Mouse (Mus musculus): ENCODE data around the gene Cer1. TPM values are rescaled to one million over a fixed set of nuclear protein-coding genes. Genes with fewer than 3 reads are reported as not detected.

The Cer1 gene
- total RNA-seq (2014; rRNA removed) (not detected in 2 replicates), polyA plus RNA-seq (2012; rRNA removed) (not detected in 2 replicates)

DNA sequence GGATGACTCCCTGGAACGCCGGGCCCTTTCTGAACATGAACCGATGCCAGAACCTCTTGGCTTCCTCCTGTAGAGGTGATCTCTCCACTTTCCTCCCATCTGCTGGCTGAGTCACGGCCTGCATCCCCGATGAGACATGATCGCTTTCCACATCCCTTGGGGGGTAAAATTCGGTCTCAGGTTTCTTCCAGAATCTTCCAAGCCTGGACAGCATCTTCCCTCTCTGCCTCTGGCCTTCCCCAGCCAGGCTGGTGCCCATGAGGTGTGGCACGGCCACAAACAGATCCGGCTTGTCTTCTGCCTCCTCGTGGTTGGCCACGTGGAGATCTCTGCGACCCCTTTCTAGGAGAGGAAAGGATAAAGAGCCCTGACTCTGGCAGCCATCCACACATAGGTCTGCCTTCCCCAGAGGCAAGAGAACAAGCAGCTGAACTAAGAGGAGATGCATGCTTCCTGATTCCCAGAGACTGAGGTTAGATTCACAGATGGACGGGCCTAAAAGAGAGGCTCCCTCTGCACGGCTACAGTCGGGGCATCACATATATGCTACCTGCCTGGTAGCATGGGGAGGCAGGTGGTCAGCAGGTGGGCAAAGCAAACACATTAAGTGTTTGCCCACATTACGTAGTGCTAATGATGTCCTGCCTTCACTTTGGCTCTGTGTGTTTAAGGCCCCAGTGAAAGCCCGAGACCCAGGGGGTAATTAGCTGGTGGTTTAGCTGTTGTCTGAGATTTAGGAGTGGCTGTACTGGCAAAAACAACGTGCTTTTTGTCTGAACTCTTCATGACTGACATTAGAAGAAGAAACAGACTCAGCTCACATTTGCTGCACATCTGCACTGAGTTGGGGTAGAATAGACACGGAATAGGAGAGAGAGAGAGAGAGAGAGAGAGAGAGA lies at the start of gene Cer1:
Cer1 (minus strand) TSS at position 513 of the 899 bp plus-strand sequence.
- Histone ChIP-seq H3K4me1 (ENCODE audit: control insufficient read depth, insufficient read depth, low read length) (no peaks in the 10 kb centered on the region), H3K4me3 (ENCODE audit: insufficient read depth, low read depth, low read length) (no peak within 1 kb of the TSS), H3K27ac (replicated peaks; ENCODE audit: insufficient read depth, low read depth, low read length) (no peak within 1 kb of the TSS), H3K27me3 (ENCODE audit: control insufficient read depth, insufficient read depth, low read length) (no peaks in the 10 kb centered on the region), H3K79me2 (ENCODE audit: control insufficient read depth, insufficient read depth, low read length) (no peaks in the 10 kb centered on the region), H3K9ac (ENCODE audit: low read depth, low read length) (no peak within 1 kb of the TSS), H3K36me3 (ENCODE audit: control insufficient read depth, insufficient read depth, low read length) (no peaks in the 10 kb centered on the region)
- 72% methylated on average over 18 of the region's 19 CpGs for WGBS
- no peak for TF ChIP-seq CTCF (IDR thresholded peaks at IDR 0.05; ENCODE audit: low read depth, low read length)
- TF ChIP-seq POLR2A (IDR thresholded peaks at IDR 0.05; ENCODE audit: extremely low read depth, insufficient read depth, low read length), result no peak
- DNase-seq (ENCODE audit: extremely low read depth, low read depth, low spot score), result no peak

DNA sequence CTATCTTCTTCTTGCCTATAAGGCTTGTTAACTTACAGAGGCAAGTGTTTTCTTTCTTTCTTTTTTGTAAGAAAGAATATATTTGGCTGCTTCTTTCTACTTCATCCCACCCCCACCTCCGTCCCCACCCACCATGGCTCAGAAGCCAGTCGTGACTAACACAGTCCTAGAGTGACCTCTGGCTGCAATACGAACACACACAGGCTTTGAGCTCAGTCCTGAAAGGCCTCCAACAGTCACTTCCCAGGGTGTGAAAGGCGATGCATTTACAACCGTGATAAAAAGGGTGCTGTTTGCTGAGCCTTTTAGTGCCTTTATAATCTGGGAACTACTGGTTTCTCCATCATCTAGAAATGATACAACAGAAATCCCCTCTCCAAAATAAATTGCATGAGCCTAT lies 49.4 kb upstream of the Cer1 start:
- Histone ChIP-seq H3K4me3 (ENCODE audit: insufficient read depth, low read depth, low read length) (no peak overlapping the region), H3K27me3 (ENCODE audit: control insufficient read depth, insufficient read depth, low read length) (no peaks in the 10 kb centered on the region), H3K36me3 (ENCODE audit: control insufficient read depth, insufficient read depth, low read length) (no peaks in the 10 kb centered on the region), H3K27ac (replicated peaks; ENCODE audit: insufficient read depth, low read depth, low read length) (no peak overlapping the region), H3K79me2 (ENCODE audit: control insufficient read depth, insufficient read depth, low read length) (no peaks in the 10 kb centered on the region), H3K9ac (ENCODE audit: low read depth, low read length) (no peak overlapping the region), H3K4me1 (ENCODE audit: control insufficient read depth, insufficient read depth, low read length) (no peaks in the 10 kb centered on the region)
- no peak for DNase-seq (ENCODE audit: extremely low read depth, low read depth, low spot score)
- TF ChIP-seq CTCF (IDR thresholded peaks at IDR 0.05; ENCODE audit: low read depth, low read length) (peak; percentile 48; the same call in 1 of the 2 replicates), POLR2A (IDR thresholded peaks at IDR 0.05; ENCODE audit: extremely low read depth, insufficient read depth, low read length) (no peak)
- 22% methylated on average over 5 of the region's 5 CpGs for WGBS

DNA sequence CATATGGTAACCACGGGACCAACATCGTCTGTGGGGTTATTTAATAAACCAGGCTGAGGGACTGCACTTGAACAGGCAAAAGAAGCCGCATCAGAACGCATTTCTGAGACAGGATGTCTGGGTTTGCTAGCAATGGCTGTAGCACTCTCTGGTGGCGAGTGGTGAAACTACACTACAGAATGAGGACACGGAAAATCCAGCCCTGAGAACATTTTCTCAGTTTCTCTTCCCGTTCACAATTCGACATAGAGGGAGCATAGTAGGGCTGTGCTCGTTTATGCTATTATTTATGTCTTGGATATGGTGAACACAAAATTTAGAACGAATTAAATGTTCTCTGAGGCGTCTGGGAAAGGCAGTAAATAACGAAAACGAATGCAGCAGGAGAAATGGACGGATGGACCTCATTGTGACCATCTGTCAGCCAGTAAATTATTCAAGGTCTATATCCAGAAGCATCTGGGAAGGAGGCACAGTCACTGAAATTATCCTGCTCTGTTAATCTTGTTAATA lies 48.8 kb upstream of the Cer1 start:
- DNase-seq (ENCODE audit: extremely low read depth, low read depth, low spot score), result peak; percentile 26
- Histone ChIP-seq H3K36me3 (ENCODE audit: control insufficient read depth, insufficient read depth, low read length) (no peaks in the 10 kb centered on the region), H3K4me3 (ENCODE audit: insufficient read depth, low read depth, low read length) (0 out of 2 replicates have a peak overlapping the region, but pooled peaks have one; percentile 13), H3K9ac (ENCODE audit: low read depth, low read length) (no peak overlapping the region), H3K27me3 (ENCODE audit: control insufficient read depth, insufficient read depth, low read length) (no peaks in the 10 kb centered on the region), H3K27ac (replicated peaks; ENCODE audit: insufficient read depth, low read depth, low read length) (no peak overlapping the region), H3K4me1 (ENCODE audit: control insufficient read depth, insufficient read depth, low read length) (no peaks in the 10 kb centered on the region), H3K79me2 (ENCODE audit: control insufficient read depth, insufficient read depth, low read length) (no peaks in the 10 kb centered on the region)
- TF ChIP-seq CTCF (IDR thresholded peaks at IDR 0.05; ENCODE audit: low read depth, low read length), result peak; percentile 71
- TF ChIP-seq POLR2A (IDR thresholded peaks at IDR 0.05; ENCODE audit: extremely low read depth, insufficient read depth, low read length), result no peak
- WGBS, result 14% methylated on average over 14 of the region's 14 CpGs

DNA sequence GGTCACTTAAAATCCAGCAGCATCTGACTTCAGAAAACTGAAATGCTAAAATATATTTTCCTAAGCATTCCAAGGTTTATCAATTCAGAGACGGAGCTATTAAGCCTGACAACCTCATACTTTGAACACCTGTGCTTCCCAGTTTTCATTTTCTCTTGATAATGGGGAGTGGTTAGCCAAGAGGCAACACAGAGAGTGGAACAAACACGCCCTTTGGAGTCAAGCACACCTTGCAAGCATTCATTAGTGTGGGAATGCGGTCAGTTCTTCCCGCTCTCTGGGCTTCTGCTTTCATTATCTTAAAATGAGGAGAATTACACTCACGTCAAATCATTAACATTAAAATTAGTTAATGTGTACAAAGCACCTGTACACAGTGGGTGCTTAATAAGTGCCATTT lies 45.1 kb upstream of the Cer1 start:
- H3K79me2 ChIP-seq (ENCODE audit: control insufficient read depth, insufficient read depth, low read length), result no peaks in the 10 kb centered on the region
- no peak for DNase-seq (ENCODE audit: extremely low read depth, low read depth, low spot score)
- no peaks in the 10 kb centered on the region for H3K27me3 ChIP-seq (ENCODE audit: control insufficient read depth, insufficient read depth, low read length)
- TF ChIP-seq POLR2A (IDR thresholded peaks at IDR 0.05; ENCODE audit: extremely low read depth, insufficient read depth, low read length) (no peak), CTCF (IDR thresholded peaks at IDR 0.05; ENCODE audit: low read depth, low read length) (no peak)
- H3K4me3 ChIP-seq (ENCODE audit: insufficient read depth, low read depth, low read length), result no peak overlapping the region
- H3K36me3 ChIP-seq (ENCODE audit: control insufficient read depth, insufficient read depth, low read length), result no peaks in the 10 kb centered on the region
- H3K27ac ChIP-seq (replicated peaks; ENCODE audit: insufficient read depth, low read depth, low read length), result no peak overlapping the region
- 51% methylated on average over 5 of the region's 5 CpGs for WGBS
- H3K4me1 ChIP-seq (ENCODE audit: control insufficient read depth, insufficient read depth, low read length), result no peaks in the 10 kb centered on the region
- no peak overlapping the region for H3K9ac ChIP-seq (ENCODE audit: low read depth, low read length)

DNA sequence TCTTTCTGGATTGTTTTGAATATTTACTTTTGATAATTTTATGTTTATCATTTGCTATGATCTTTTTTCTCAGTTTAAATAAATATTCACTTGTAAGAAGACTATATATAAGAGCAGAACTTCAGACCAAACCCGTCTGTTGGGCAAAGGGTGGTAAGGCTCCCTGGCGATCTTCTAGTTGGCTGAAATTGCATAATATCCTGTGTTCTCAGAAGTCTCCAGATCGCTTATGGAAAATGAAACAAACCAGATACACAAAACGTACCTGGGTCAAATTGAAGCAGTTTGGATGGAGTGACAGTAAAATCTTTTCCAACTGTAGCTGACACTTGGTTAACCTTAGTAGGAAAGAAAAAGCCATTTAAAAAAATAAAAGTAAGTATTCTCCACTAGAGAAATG lies 37.0 kb upstream of the Cer1 start:
- no peaks in the 10 kb centered on the region for H3K79me2 ChIP-seq (ENCODE audit: control insufficient read depth, insufficient read depth, low read length)
- no peaks in the 10 kb centered on the region for H3K27me3 ChIP-seq (ENCODE audit: control insufficient read depth, insufficient read depth, low read length)
- H3K4me1 ChIP-seq (ENCODE audit: control insufficient read depth, insufficient read depth, low read length), result no peaks in the 10 kb centered on the region
- 53% methylated on average over 4 of the region's 4 CpGs for WGBS
- H3K4me3 ChIP-seq (ENCODE audit: insufficient read depth, low read depth, low read length), result no peak overlapping the region
- no peak for DNase-seq (ENCODE audit: extremely low read depth, low read depth, low spot score)
- H3K36me3 ChIP-seq (ENCODE audit: control insufficient read depth, insufficient read depth, low read length), result no peaks in the 10 kb centered on the region
- TF ChIP-seq POLR2A (IDR thresholded peaks at IDR 0.05; ENCODE audit: extremely low read depth, insufficient read depth, low read length), result no peak
- TF ChIP-seq CTCF (IDR thresholded peaks at IDR 0.05; ENCODE audit: low read depth, low read length), result no peak
- no peak overlapping the region for H3K27ac ChIP-seq (replicated peaks; ENCODE audit: insufficient read depth, low read depth, low read length)
- no peak overlapping the region for H3K9ac ChIP-seq (ENCODE audit: low read depth, low read length)

DNA sequence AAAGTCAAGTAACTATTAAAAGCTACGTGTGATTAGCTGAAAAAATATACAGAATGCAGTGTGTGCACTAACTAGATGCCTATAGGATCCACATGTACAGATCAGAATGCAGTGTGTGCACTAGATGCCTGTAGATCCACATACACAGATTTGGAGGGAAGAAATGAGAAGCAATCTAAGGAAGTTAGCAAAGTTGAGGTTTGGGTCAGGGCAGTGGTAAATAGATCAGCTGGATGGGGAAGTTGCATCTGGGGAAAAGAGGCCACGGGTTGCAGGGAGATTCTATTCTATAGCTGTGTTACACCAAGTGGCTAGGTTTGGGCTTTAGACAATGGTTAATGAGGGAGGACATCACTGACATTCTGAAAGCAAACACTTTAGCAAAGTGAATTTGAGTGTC lies 33.7 kb upstream of the Cer1 start:
- WGBS, result 60% methylated on average over 2 of the region's 2 CpGs
- no peaks in the 10 kb centered on the region for H3K27me3 ChIP-seq (ENCODE audit: control insufficient read depth, insufficient read depth, low read length)
- no peak for DNase-seq (ENCODE audit: extremely low read depth, low read depth, low spot score)
- no peak overlapping the region for H3K27ac ChIP-seq (replicated peaks; ENCODE audit: insufficient read depth, low read depth, low read length)
- no peak overlapping the region for H3K9ac ChIP-seq (ENCODE audit: low read depth, low read length)
- H3K36me3 ChIP-seq (ENCODE audit: control insufficient read depth, insufficient read depth, low read length), result no peaks in the 10 kb centered on the region
- H3K4me3 ChIP-seq (ENCODE audit: insufficient read depth, low read depth, low read length), result no peak overlapping the region
- no peaks in the 10 kb centered on the region for H3K4me1 ChIP-seq (ENCODE audit: control insufficient read depth, insufficient read depth, low read length)
- no peaks in the 10 kb centered on the region for H3K79me2 ChIP-seq (ENCODE audit: control insufficient read depth, insufficient read depth, low read length)
- TF ChIP-seq POLR2A (IDR thresholded peaks at IDR 0.05; ENCODE audit: extremely low read depth, insufficient read depth, low read length) (no peak), CTCF (IDR thresholded peaks at IDR 0.05; ENCODE audit: low read depth, low read length) (no peak)

Measured in liver, adult 2 months (tissue).